Mouse (Mus musculus): ENCODE data around the gene Ankfn1. TPM values are rescaled to one million over a fixed set of nuclear protein-coding genes. Genes with fewer than 3 reads are reported as not detected.
A peak's percentile ranks its signal among the peaks of the same experiment; 100 is the strongest.

Gene Ankfn1
- total RNA-seq, 2 experiments from 2014 or later, result not detected

DNA sequence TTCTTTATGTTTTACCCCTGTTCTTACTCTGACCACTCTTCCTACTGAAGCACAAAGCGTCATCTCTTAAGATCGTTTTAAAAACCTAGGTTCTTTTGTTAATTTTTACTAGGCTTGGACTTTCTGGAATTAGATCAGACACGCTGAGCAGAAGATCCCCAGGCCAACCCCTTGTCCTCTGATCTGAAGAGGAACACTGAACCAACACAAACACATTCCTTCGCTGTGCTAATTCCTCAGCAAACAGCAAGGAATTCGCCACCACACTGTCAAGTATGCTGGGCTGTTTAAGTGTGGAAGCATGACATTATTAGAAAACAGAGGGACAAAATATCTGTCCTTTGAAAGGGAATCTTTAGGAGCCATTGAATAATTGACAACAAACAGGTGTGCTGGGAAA is 300.5 kb downstream of the Ankfn1 start:
- DNase-seq, result no peak
- intact Hi-C loops (cut with DNase I), result no loop called here

DNA sequence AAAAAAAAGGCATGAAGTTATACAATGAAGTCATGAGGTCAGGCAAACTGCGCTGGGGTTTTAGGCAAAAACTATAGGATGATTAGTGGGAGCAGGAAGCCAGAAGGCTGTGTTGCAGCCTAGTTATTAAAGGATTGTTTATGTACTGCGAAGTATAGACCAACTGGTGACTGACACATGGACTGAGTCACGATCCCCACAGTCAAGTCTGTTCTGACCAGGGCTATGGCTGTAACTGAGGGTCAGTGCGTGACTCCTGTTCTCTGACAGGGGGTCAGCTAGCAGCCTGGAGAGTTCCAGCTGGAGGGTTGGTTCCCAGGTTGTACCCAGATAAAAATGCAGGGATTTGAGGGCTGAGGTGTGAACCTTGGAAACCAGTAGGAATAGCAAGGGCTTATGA is 301.4 kb downstream of the Ankfn1 start:
- no peak for DNase-seq
- intact Hi-C loops (cut with DNase I), result no loop called here

DNA sequence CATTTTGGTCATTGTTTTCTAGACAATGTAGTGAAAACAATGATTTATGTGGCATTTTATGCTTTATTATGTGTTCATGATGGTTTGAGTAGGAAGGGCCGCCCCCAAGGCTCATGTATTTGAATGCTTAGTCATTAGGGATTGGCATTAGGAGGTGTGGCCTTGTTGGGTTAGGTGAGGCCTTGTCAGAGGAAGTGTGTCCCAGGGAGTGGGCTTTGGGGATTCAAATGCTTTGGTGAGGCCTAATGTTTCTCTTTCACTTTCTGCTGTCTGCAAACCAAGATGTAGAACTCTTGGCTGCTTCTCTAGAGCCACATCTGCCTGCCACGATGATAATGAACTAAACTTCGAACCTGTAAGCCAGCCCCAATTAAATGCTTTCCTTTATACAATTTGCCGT is 304.6 kb downstream of the Ankfn1 start:
- intact Hi-C loops (cut with DNase I), result no loop called here
- no peak for DNase-seq

DNA sequence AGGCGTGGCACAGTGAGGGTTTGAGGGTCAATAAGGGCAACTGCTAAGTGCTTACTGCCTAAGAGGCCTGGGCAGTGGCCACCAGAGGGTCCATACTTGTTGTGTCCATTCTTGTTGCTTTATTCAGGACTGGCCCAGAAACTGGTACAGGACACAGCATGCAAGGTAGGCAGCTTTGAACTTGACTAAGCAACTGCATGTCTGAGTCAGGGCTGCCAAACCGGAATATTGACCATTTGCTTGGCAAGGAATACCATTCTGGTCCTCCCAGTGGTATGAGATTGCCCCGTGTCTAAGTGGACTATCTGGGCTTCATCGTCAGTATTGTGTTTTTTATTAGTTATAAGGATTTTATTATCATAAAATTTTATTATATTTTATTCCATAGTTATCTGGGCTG is 312.1 kb downstream of the Ankfn1 start:
- no peak for DNase-seq
- intact Hi-C loops (cut with DNase I), result no loop called here

DNA sequence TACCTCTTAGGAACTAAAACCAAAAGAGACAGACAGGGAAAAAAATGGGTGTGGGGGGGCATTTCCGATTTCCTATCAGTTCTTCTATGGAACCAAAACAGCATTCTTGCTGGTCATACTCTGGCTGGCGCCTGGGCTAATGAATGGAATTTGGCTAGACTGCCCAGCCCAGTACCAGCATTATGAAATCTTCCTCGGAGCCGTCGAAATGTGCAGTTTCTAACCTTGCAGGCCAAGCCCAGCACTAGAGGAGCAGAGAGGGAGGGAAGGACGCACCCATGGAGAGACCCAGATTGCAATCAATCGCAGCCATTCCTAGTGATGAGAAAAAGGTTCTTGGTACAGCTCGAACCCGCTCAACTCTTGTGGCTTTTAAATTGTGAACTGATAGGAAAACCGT is 315.2 kb downstream of the Ankfn1 start:
- intact Hi-C loops (cut with DNase I), result no loop called here
- DNase-seq, result no peak

DNA sequence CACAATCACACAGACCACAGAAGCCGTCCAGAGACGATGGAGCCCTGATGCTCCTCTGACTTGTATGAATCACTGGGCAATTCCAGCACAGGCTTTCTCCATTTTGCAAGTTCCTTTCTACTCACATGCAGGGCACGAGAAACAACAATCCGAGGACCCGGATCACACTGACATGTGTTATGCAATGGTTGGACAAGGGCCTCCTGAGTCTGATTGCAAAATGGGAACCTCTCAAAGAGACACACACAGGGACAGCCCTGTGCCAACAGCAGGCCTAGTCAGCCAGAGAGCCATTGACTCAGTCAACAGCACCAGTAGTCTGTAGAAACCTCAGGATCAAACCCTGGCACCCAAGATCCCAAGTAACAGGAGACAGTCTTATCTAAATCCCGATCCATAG is 318.0 kb downstream of the Ankfn1 start:
- DNase-seq, result peak in 1 of 2 experiments; percentile 3

DNA sequence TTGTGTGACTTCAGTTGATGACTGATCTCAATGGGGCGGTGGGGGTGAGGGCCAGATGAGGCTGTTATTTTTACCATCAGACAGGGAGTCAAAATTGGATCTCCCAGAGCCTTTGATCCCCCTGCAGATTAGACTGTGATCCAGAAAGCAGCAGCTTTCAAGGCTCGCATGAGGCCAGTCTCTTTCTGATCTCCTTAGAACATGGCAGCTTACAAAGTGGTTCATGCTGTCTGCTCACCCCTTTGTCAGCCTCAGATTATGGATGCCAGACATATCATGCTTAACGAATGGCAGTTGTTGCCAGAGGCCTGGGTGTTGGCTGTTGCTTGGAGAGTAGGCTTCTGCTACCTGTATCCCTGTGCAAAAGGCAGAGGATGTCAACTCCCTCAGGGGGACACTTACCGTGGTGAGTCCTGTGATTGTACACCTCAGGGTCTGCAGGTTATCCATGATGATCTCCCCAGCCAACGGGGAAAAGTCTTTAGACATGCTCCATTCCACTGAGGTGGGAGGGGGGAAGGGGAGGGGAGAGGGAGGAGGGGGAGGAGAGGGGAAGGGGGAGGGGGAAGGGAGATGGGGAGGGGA is 321.7 kb downstream of the Ankfn1 start:
- intact Hi-C loops (cut with DNase I), result no loop called here
- DNase-seq, result no peak

More for the DNA sequence above, 318.0 kb downstream of the Ankfn1 start:
- intact Hi-C loops (cut with DNase I), result no loop called here

DNA sequence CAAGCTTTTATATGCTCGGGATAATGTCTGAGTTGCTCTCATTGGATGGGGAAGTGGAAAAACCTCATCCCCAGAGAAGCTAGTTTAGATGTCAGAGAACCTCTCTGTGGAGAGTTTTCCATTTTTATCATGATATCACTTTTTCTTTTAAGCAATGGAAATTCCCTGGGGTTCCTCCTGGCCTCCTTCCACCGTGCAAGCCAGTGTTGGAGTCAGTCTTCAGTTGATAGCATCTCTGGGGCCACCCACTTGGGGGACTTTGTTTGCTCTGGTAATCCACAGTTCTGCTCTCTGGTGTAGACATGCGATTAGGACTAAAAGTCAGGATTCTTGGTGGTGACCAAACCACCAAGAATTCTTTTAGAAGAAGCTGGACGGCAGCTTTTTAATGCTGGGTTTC is 322.8 kb downstream of the Ankfn1 start:
- DNase-seq, result peak in 1 of 2 experiments; percentile 11
- intact Hi-C loops (cut with DNase I), result no loop called here

DNA sequence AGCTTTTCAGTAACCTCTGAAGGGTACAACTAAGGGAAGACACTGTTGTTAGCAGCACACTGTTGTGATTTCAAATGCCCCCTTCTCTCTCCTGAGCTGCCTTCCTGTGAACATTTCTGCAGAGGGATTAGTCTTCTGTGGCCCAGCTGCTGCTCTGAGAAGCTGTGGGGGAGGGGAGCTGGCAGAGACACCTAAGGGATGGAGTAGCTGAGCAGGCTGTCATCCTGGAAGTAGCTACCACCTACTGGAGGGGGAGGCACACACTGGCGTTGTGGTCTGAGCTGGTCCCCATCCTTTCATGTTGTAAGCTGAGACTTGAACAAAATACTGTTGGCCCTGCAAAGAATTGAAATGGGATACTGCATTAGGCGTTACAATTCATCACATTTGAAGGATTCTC is 324.6 kb downstream of the Ankfn1 start:
- peak in 1 of 2 experiments; percentile 10 for DNase-seq
- intact Hi-C loops (cut with DNase I), result no loop called here

DNA sequence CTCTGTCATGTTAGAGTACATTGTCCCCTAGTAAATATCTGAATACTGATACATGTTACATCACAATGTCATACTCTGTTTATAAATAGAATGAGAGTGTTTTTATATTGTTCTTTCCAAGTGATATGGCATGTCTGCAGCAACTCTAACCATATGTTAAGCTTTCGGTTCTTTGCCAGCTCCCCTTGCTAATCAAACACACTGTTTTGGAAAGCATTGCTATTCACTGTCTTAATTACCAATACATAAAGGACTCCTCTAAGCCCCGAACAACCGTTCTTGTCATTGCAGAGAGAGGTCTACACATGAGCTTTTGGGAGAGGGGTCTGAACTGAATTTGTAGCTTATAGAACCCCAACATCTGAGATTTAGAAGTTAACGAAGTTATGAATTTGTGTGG is 327.0 kb downstream of the Ankfn1 start:
- intact Hi-C loops (cut with DNase I), result no loop called here
- no peak for DNase-seq

DNA sequence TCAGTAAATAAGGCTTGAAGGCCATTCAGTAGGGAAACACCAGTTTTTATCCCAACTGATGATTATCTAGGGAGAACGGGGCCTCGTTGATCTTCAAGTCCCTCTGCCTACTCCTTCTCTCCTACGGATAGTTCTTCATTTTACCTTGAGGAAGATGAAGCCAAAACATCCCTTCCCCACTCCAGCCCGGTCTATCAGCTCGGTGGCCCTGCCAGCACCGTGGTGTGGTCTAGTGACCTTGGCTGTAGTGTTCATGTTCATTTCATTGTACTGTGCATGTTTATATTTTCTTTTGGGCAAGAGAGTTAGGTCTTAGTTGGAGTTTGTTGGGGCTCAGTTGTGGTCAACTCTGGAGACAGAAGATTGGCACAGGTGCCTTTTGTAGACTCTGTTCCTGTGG is 328.5 kb downstream of the Ankfn1 start:
- DNase-seq, result no peak
- intact Hi-C loops (cut with DNase I), result no loop called here

DNA sequence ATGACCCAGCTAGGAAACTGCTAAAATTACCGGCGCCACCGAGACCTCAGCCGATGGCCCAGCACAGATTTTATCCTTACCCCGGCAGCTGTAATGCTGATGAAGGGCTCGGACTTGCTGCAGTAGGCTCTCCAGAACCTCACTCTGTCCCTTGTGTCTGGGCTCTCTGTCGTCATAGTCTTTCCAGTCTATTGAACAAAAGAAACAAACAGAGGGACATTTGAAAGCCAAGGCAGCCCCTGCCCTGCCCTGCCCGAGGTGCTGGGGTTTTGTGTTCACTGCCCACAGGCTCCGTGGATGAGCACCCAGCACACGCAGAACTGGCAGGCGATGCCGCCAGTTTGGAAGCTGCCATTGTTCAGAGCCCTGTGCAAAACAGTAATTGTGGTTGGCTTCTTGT is 330.0 kb downstream of the Ankfn1 start:
- intact Hi-C loops (cut with DNase I), result no loop called here
- DNase-seq, result no peak

DNA sequence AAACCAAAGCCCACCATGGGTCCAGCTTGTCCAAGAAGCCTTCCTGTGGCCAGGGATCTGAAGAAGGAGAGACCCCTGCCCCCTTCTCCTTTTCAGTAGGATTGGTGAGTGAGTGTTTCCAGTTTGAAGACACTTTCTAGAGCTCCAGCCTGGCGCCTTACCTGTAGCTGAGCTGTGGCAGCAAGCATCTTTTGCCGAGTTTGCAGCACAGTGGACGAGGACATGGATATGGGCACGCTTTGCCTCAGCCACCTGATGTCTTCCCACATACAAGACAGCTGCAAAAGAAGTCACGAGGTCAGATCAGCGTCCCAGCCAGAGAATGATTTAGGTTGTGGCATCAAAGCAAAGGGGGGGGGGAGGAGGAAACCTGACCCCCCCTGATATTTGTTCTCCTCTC is 336.9 kb downstream of the Ankfn1 start:
- no peak for DNase-seq

DNA sequence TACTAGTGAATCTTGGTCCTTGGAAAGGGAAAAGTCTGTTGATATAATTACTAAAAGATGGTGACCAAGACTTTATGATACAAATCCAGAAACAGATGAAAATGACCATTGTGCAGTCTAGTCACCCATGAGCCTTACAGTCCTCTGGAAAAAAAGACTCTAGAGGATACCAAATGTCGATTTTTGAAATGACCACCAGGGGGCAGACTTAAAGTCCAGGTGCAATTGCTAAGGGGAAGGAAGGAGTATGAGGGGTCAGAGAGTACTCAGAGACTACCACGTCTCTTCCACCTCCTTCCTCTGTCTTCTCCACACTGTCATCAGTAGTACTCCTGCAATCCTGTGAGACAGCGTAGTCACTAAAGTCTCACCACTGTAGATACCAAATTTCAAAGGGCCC is 353.1 kb downstream of the Ankfn1 start:
- intact Hi-C loops (cut with DNase I), result loop anchor here (5.0 kb wide), 2 partner anchors 298 to 498 kb away; no protein-coding TSS in a partner anchor
- peak; percentile 15 to 34 for DNase-seq

More for the DNA sequence above, 336.9 kb downstream of the Ankfn1 start:
- intact Hi-C loops (cut with DNase I), result no loop called here

DNA sequence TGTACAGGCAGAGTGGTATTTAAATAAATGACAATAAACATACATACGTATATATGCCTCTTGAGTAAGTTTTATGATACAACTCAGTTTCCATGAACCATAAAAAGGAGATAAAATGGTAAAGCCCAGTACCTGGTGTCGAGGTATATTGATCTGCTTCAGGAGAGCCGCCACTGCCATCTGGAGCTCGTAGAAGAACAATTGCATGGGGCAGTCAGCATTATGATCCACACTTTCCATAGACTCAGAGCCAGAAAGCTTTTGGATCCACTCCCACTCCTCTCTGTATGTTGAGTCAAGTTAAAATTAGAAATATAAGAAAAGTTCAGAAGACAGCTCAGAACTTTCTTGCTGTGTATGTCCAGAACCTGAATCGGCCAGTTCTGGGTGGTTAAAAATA is 354.8 kb downstream of the Ankfn1 start:
- DNase-seq, result no peak
- intact Hi-C loops (cut with DNase I), result loop anchor here (5.0 kb wide), 2 partner anchors 300 to 500 kb away; no protein-coding TSS in a partner anchor

DNA sequence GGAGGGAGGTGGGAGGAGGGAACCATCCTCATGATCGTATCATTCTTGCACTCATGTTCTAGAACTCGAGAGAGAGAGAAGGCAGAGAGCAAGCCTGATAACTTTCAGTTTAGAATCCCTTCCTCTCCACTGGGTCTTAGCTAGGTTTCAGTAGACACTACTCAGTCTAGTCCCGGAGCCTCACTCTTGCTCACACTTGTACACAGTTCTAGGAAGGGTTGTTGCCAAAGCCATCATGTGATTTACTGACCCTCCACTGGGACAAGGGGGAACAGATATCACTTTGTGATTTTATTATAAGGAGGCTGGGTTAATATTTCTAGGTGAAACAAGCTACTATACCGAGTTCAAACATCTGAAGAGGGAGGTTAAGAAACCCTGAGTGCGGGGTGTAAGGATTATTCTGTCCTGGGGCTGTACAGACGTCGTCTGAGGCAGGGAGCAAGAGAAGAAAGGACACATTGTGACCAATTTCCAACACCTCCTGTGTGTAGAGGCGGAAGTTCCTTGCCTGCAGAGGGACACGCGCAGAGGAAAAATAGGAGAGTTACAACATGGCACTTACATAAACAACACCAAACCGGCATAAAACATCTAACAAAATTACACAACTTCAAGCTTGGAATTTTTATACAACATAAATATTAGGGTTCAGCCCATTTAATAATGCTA is 356.6 kb downstream of the Ankfn1 start:
- intact Hi-C loops (cut with DNase I), result loop anchor here (5.0 kb wide), 2 partner anchors 301 to 501 kb away; no protein-coding TSS in a partner anchor
- no peak for DNase-seq

DNA sequence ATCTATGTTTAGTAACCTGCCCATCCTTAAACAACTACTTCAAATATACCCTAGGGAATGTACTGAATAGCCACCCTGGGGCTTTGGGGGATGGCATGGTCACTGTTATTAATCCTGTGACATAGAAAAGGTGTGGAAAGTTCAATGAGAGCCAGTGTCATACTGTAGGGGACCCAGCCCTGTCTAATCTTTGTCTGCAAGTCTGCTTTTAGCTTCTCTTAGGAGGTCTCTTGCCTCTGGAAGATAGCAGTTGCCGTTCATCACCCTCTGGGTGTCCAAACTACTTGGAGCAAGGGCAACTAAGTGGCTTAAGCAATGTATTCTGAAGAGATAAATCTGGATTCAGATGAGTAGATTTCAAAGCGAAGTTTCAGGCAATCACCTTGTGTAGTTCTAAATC is 357.6 kb downstream of the Ankfn1 start:
- intact Hi-C loops (cut with DNase I), result loop anchor here (5.0 kb wide), 2 partner anchors 302 to 502 kb away; no protein-coding TSS in a partner anchor
- no peak for DNase-seq

DNA sequence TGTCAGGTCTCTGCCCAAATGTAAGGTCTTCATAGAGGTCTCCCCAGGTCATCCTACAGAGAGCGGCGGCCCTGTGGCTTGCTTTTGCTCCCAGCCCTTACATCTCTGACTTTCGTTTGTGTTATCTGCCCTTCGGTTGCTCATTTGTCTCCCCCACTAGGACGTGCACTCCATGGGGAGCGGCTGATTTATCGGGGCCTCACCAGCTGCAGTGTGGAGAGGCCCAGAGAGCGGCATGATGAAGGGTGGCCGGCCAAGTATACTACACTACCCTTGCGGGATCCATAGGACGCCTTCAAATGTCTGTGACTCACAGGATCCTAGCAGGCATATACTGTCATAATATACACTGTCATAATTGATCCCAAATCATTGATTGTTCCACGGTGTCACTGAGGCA is 358.8 kb downstream of the Ankfn1 start:
- intact Hi-C loops (cut with DNase I), result no loop called here
- DNase-seq, result no peak

DNA sequence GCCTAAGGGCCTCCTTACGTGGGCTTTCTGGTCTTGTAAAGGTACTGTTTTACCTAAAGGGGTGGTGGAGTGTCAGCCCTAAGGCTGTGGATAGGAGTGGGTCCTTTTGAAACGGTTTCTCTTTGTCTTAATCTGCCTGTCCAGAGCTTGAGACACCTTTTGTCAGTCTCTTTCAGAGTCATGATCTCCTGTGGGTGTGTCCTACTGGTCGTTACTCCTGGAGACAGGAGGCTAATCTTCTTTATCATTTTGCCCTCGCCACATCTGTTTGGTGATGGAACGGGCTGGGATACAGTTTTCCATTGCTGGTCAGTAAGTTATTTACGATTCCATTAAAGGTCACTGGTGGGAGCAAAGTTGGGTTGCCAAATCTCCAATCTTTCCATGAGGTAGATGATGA is 360.7 kb downstream of the Ankfn1 start:
- DNase-seq, result no peak

DNA sequence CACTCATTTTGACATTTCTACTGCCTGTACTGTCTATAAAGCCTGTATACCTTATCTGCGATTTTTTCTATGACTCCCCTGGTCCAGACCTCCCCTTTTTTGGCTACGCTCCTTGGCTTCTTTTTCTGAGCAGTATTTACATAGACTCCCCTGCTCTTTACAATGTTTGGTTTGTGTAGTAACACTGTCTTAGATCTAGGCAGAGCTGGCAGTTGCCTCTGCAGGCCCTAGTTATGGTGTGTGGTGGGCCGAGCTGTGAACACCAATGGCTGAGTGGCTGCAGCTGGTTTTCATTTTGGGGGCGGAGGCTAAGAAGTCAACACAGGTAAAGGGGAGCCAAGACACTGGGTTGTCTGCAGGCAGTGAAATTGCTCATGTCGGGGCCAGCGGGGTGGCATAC is 368.7 kb downstream of the Ankfn1 start:
- DNase-seq, result no peak
- intact Hi-C loops (cut with DNase I), result no loop called here

More for the DNA sequence above, 360.7 kb downstream of the Ankfn1 start:
- intact Hi-C loops (cut with DNase I), result no loop called here

DNA sequence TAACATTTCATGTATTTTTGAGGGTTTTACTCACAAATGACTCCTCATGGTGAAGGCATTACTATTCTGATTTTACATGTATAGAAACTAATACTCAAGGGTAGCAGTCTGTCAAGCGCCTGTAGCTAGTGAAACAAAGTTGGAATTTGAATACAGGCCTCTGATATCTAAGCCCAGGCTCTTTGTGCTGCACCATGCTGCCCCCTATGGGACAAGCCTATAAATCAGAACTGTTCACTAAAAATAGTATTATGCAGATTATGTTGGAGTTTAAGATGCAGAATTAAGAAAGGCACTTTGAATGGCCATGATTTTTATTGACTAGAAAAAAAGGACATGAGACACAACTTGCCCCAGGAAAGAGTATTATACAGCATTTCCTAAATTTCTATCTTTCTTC is 373.0 kb downstream of the Ankfn1 start:
- intact Hi-C loops (cut with DNase I), result no loop called here
- no peak for DNase-seq

DNA sequence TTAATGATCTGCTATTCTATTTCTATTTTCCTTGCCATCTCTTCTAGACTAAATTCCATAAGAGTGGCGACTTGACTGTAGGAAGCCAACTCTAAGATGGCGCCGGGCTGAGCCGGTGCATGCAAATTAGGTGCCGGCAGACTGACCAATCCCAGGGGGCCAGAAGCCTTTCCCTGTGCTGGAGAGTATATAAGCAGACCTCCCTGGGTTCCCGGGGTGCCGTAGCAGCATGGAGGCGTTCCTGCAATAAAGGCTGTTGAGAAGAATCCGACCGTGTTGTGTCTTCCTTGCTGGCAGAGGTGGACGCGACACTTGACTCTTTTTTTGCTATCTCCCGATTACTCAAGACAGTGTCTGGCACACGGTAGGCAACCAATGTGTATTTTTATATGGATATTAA is 374.0 kb downstream of the Ankfn1 start:
- intact Hi-C loops (cut with DNase I), result no loop called here
- no peak for DNase-seq

Measured in heart, postnatal 10 days (tissue).